Mouse (Mus musculus) T-helper 1 cell (primary cell): ENCODE measurements at regions not wholly inside any gene's neighbourhood (a gene's known extent, or its start where the extent isn't known, plus 50 kb on each side); places are given as distances from the start of the nearest gene placed in this dataset.

Experiments
- in situ Hi-C: fragments of 300-600 bp; cut with MboI, MseI; formaldehyde crosslinking; loops from one replicate; pipeline ENCODE4 v1.15.1; 2025; ENCODE audit warnings: high pct_unique_total_duplicates

DNA sequence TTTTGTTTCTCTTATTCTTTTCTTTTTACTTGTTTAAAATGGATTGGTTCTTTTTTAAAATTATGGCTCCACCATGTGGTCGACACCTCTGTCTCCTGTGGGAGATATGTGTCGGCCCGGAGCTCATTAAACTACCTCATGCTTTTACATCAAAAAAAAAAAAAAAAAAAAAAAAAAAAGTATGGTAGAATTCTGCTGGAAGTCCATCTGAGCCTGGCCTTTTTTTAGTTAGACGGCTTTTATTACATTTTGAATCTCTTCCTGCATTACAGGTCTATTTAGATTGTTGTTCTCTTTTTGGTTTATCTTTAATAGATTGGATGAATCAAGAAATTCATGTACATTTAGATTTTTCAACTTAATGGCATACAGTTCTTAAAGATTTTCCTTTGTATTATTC, 350.8 kb upstream of the Ascc3 start:
- in situ Hi-C loops, result no loop called here

DNA sequence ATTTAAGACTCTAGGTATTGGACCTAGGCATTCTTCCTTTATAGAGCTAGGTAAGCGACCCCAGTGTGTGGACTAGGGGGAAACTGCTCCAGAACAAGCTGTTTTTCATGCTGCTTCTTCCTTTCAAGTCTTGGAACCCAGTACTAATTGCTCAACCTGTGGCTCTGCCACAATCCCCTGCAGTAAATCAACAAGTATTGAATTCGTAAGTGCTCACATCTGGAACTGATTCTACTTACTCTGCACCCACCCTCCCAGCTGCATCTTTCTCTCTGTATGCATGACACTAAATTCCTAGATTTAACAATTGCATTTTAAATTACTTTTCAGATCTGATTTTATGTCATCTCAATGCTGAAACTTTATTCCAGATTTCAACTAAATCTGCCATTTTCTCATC, 388.9 kb upstream of the Ascc3 start:
- in situ Hi-C loops, result loop anchor here (10.0 kb wide), 2 partner anchors 1089 to 1961 kb away; no protein-coding TSS in a partner anchor

- in situ Hi-C loops, result loop anchor here (10.0 kb wide), 2 partner anchors 1087 to 1963 kb away; no protein-coding TSS in a partner anchor
Observed at GRCm38 (mm10) chr10:50201691-50202090, 390.8 kb upstream of the Ascc3 start.

DNA sequence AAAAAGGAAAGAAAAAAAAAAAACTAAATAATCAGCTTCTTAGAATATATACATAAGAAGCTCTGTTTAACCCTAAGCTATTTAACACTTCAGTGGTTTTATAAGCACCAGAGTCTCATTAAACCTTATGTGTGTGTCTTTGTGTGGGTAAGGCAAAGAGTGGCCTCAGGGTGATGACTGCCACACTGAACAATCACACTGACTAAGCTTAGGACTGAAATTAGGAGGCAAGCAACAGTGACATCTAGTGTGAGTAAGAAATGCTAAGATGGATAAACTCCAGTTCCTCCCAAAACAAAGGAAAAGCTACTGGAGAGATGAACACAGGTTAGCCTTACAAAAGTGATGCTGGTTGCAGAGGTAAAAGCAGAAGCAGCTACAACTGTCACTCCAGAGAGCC, 392.6 kb upstream of the Ascc3 start:
- in situ Hi-C loops, result loop anchor here (10.0 kb wide), 2 partner anchors 1085 to 1965 kb away; no protein-coding TSS in a partner anchor

DNA sequence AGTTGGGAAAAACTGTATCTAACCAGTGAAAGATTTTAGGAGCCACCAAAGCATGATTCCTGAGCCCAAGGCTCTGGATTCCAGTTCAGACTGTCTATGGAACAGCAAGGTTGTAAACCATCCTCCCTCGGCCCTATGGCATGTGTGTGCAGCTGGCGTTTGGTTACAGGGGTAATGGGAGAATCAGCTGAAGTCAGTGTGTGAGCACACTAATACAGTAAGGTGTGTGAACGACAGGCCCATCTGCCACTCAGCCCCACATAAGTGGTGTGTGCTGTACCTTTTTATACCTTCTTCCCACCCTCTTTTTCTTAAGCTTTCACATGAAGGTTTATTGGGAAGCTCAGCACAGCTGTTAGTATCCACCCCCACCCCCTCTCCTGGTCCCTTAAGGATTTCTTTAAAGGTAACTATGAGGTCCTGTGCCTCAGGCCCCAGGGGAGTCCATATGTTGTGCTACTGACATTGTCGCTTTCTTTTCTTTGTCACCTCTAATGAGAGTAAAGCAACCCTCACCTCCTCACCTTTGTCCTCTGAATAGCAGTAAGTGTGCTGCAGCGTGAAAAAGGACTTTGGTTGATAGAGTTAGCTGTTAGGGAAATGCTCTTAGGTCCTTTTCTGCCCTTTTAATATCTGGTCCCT, 394.5 kb upstream of the Ascc3 start:
- in situ Hi-C loops, result no loop called here

GRCm38 (mm10) chr10:50190276-50190675, 401.7 kb upstream of the Grik2 start:
- in situ Hi-C loops, result no loop called here

DNA sequence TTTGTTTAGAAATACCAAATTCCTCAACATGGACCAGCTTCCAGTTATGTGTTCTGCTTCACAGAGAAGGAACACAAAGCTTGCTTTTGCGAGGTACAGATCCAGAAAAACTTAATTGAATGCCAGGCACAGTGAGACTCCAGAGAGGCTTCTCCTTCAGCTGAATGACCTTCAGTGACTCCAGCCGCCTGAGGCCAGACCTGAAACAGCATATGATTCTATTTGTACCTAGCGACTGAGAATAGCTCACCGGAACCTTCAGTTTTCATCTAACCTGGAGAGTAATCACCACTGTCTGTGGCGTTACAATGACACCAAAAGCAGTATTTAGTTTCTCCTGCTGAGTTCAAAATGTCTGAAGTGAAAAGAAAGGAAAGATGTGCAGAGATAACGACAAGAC, 380.6 kb upstream of the Grik2 start:
- in situ Hi-C loops, result no loop called here

DNA sequence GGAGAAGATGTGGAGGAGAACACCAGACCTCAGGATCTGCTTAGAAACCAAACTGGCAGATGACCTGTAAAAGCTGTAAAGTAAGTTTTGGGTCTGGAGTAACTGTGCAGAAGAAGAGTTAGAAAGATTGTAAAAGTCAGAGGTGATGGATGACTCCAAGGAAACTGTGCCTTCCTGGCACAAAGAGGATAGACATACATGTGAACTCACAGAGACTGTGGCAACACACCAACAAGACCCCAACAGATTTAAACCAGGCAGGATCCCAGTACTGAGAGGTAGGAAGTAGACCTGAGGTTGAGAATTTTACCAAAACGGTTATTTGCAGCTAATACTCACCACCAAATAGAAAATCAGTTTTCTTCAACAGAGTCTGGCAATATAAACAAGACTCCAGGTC, 349.8 kb upstream of the Grik2 start:
- in situ Hi-C loops, result no loop called here

- in situ Hi-C loops, result no loop called here
Observed at GRCm38 (mm10) chr10:50137783-50138182, 349.2 kb upstream of the Grik2 start.

GRCm38 (mm10) chr10:50136165-50136564, 347.6 kb upstream of the Grik2 start:
- in situ Hi-C loops, result no loop called here

- in situ Hi-C loops, result no loop called here
Observed at GRCm38 (mm10) chr10:50135499-50135898, 346.9 kb upstream of the Grik2 start.
